Mouse (Mus musculus): ENCODE results near the gene Hnrnpf.
"Not testable (repeated sequence)": the region's sequence is repeated elsewhere in the genome, so short reads cannot be mapped to it uniquely, and the experiment has no call there.

Gene Hnrnpf

DNA sequence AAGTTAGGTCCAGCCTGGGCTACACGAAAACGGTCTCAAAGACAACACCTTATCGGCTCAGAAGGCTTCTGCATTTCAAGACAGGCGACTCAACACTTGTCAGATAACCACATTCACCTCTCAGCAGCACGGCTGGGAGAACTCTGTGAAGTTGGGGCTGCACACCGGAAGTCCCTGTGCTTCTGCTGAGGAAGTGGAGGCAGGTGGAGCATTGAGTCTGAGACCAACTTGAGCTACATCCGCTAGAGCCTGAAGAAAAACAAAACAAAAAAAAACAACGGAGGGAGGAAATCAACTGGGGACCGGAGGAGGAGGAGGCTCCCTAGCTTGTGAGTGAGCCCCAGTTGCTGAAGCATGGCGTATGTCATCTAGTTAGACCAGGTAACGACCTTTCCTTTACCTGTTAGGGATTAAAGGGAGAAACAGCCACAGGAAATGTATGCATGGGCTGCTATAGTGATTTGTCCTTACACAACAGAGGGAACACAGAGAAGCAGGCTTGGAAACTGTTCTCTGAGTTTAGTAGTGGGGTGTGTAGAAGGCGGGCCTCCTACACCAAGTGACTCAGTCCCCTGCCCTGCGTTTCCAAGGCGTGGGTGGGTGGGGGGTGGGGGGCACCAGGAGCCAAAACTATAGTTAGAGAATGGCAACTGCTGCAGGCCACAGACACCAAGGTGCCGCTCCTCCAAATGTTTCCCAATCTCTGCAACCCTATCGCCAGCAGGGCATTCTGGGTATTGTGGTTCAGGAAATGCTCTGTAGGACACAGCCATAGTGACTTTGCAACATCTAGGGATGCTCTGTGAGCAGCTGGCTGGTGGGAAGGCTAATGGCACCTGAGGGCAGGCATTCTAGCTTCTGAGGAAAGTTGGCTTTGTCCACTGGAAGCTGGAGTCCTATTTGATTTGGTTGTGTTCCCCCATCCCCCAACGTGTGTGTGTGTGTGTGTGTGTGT is at the start of gene Hnrnpf:
TSS of gene Hnrnpf (plus strand) at position 199 of the 955 bp plus-strand sequence.
- no peak for DNase-seq (ENCODE audit: low spot score)

DNA sequence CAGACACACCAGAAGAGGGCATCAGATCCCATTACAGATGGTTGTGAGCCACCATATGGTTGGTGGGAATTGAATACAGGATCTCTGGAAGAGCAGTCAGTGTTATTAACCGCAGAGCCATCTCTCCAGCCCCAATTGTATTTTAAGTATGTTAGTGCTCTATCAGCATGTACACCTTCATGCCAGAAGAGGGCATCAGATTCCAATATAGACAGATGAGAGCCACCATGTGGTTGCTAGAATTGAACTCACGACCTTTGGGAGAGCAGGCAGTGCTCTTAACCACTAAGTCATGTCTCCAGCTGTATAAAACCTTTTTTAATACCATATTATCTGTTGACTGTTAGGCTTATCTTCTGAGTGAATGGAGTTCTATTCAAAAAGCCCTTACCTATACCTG is 48.4 kb upstream of the Hnrnpf start:
- DNase-seq (ENCODE audit: low spot score), result no peak

DNA sequence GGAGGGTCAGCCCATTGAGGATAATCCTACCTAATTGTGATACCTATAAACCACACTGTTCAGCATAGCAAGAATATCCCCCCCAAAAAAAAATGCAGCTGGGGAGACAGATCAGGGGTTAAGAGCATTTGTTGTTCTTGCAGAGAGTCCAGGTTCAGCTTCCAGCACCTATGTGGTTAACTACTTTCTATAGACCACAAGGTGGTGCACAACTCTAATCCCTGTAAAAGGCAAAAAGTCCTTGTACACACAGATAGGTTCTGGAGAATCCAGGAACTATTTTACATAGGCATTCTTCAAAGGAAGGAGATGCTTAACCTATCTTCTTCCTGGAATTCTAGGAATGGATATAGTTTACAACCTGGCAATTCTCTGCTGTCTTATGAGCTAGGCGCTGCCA is 42.1 kb upstream of the Hnrnpf start:
- DNase-seq (ENCODE audit: low spot score), result no peak

DNA sequence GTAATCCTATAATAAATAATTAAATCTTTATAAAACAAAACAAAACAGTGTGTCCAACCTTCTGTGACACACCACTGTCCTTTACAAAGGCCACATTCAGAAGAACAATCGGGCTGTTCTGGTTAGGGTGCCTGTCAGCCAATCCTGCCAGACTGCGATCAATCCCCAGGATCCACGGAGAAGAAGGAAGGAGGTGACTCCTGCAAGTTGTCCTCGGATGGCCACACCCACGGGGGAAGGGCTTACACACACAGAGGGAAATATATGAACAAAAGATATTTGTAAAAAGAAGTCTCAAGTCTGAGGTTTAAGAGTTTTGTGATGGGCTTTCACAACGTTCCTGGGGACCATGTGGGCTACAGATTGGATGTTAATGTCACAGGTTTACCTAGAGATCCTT is 38.3 kb upstream of the Hnrnpf start, which contains the start of gene Zfp239:
TSS of gene Zfp239 (plus strand) at position 253 of the 400 bp plus-strand sequence.
- DNase-seq (ENCODE audit: low spot score), result no peak

DNA sequence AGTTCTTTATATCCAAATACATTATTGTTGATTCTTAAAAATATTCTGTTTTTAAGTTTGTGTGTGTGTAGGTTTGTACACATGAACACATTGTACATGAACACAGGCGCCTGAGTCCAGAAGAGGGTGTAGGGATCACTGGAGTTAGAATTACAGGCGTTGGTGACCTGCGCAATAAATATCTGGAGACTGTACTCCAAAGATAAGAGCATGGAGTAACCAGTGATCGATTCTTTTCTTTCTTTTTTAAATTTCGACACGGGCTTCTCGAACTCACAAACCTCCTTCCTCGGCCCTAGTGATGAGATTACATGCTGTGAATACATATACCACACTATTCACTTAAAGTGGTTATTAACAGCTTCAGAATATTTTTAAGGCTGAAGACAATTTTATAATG is 37.7 kb upstream of the Hnrnpf start:
- DNase-seq (ENCODE audit: low spot score), result no peak

DNA sequence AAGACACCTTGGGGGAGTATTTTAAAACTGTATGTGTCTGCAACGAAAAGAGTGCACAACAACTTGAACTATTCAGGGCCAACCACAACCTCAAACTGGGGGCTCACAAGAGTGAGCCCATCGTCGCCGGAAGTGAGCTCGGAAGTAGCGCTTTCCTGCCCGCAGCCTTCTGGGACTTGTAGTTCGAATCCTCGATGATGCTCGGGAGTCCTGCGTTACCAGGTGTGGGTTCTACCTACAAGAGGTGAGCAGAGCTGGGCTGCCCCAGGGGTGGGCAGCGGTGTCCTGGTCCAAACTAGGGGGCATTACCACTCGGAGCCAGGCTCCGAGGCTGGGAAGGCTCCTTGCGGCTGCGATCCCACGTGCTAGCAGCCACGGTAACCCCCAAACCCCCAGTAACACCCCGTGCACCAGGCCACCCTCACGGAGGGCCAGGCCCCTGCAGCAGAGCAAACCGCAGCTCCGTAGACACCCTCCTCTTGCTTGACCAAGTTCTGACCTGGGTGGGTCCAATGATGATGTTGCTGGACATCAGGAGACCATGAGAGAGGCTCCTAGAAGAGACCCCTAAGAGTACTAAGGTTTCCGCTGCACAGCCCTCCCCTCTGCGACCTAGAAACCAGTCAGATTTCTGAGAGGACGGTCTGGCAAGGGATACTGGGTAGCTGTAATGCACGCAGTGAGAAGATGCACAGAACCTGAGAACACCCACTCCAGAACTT is 37.1 kb upstream of the Hnrnpf start:
- DNase-seq (ENCODE audit: low spot score), result peak; percentile 42

DNA sequence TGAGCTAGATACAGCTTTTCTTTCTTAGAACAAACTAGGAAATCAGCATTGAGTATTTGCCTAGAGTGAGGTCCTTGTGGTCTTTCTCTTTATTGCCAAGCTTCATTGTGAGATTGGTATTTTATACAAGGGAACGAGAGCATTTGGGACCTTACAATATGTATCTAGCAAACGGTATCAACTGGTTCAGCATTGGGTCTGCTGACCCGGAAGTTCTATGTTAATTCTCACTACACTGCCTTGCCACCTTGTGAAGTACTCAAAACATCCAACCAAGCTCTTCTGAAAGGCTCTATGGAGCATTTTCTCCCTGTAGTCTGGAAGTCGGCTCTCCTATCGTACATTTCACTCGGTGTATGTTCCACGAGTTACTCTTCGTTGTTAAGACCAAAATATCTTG is 36.4 kb upstream of the Hnrnpf start:
- no peak for DNase-seq (ENCODE audit: low spot score)

DNA sequence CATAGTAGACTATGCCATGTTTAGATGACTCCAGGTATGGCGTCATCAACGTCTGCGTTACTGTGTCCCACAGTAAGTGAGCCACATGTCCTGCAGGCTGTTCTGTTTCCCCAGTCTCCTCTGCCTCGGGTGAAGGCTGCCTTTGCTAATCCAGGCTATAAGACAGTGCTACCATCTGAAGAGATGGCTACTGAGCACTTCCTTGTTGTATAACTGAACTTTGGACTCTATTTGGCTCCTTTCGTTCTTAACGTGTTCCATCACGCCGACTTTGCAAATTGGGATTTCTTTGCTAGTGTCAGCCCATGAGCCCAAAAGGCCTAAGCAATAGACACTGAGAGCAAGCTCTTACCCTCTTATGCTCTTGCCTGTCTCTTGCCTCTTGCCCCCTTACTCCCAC is 31.9 kb upstream of the Hnrnpf start:
- DNase-seq (ENCODE audit: low spot score), result no peak

DNA sequence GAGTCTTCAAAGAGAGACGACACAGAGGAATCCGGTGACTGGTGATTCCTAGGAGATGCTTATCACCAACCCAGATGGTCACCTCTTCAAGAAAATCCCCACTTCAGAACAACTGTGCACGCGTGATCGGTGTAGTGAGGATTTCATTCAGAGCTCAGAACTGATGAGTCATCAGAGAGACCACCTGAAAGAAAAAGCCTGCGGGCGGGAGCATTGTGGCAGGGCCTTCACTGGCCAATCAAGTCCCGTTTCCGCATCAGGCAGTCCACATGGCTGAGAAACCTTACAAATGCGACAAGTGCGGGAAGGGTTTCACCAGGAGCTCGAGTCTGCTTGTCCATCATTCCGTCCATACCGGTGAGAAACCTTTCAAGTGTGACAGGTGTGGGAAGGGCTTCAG is 29.1 kb upstream of the Hnrnpf start:
- DNase-seq (ENCODE audit: low spot score), result no peak

DNA sequence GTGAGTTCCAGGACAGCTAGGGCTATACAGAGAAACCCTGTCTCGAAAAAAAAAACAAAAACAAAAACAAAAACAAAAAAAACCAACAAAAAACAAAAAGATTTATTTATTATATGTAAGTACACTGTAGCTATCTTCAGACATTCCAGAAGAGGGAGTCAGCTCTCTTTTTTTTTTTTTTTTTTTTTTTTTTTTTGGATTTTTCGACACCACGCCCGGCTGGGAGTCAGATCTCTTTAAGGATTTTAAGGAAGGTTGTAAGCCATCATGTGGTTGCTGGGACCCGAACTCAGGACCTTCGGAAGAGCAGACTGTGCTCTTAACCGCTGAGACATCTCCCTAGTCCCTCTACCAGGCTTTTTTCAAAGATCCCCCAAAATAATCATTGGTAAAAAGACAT is 26.7 kb upstream of the Hnrnpf start:
- DNase-seq (ENCODE audit: low spot score), result not testable (repeated sequence)

DNA sequence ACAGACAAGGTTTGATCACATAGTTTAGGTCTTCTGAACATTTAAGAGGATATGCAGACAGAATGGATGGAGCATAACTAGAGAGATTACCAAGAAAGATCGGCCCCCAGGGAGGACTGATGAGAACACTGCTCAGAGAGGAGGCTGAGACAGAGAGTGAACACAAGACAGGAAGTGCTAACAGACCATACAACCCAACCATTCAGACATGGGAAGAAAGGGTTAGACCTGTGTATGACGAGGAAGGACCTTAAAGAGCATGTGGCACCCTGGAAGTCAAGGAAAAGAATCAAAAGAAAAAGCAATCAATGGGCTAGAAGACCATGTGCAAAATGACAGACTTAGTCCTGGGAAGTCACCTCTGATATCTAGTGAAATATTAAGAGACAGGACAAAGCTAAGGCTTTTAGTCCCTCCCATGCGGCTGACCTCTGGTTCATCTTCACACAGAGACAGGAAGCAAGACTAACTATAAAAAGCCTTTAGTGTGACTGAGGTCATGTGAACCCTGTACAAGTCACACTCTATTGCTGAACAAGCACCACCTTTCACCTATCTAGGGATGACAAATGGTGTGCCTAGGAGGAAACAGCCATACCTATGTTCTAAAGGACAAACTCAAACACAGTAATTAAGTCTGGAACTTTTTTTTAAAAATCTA is 25.4 kb upstream of the Hnrnpf start:
- DNase-seq (ENCODE audit: low spot score), result no peak

DNA sequence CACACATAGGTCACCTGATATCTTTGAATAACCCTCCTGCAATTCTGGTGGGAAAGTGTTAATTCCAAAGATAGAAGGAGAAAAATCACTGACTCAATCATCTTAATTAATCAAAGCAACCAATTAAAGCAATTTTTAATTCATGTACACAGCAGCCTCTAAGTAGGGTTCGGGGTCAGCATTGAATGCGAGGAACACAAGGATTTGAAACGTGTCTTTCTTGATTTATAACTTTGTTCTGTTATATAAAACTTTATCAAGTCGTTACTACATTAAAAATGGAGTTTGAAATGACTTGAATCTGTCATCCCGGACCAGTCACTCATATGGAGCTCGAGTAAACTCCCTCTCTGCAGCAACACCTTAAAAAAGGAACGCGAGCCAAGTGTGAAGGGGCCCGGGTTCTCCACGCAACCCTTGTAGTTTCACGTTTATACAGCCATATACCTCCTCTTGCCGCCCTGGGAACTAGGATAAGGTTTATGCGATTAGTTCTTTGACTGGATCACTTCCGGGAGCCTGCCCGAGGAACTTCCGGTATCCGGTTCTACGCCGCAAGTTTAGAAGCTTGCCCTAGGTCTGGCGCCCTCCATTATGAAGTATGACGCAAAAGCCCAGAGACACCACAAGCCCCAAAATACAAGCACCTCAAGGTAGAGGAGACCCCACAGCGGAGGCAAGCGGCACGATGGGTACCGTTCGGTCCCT is 21.3 kb upstream of the Hnrnpf start:
- DNase-seq (ENCODE audit: low spot score), result no peak

DNA sequence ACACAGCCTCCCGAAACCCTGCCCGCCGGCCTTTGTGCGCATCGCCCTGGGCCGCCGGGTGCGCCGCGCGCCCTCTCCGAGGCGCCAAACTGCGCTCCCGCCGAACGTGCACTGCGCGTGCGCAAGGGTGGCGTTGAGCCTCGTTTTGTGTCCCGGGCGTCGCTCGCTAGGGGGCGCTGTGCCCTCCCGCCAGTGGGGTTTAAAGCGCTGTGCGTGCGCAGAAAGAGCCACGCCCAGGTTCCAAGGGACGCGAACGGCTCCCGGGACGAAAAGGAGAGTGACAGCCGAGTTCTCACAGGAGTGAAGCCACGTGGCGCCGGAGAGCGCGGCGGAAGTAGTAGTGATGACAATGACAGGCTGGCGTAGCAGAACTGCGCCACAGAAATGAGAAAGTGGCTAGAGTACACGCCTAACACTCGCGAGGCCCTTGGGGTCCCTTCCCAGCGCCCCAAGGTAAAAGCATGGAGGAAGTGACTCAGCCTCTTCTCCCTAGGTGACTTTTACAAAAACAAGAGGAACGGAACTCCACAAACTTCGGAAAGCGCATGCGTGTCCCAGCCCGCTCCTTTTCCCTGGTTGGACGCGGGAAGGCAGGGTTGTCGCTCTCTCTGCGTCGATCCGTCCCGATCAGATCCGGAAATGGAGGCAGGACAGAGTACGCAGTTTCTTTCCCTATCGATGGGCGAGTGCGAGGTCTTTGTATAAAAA is 20.6 kb upstream of the Hnrnpf start:
- peak; percentile 100 for DNase-seq (ENCODE audit: low spot score)

DNA sequence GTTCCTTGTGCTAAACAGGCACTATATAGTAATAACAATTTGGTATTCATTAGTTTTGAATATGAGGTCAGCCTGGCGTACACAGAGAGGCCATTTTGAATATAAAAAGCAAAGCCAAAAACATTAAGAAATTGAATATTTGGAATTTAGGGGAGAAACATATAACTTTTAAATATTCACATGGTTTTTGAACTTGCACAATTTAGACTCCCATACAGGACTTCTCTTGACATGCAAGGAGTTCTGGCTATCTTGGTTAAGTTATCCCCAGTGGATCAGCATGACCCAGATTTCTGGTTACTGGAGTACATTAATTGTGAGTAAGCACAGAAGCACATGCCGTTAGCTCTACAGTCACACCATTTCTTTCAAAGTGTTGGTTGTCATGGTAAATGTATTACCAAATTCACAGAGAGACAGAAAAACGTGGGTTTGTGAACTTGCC is 19.7 kb upstream of the Hnrnpf start:
- DNase-seq (ENCODE audit: low spot score), result no peak

DNA sequence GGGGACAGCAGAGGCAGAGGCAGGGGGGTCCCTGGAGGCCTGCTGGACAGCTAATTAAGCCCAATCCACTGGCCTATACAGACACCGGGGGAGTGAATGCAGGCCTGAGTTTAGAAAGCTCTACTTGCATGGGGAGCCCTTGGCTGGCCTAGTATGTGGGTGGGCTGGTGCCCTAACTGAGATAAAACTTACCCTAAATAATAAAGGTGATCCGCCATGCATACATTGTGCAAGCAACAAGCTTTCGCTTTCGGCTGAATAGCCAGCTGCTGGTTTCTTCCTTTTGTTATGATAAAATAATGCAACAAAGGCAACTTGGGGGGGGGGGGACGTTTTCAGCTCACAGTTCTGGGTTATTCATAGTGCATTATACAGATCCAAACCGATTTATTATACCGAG is 18.9 kb upstream of the Hnrnpf start:
- no peak for DNase-seq (ENCODE audit: low spot score)

DNA sequence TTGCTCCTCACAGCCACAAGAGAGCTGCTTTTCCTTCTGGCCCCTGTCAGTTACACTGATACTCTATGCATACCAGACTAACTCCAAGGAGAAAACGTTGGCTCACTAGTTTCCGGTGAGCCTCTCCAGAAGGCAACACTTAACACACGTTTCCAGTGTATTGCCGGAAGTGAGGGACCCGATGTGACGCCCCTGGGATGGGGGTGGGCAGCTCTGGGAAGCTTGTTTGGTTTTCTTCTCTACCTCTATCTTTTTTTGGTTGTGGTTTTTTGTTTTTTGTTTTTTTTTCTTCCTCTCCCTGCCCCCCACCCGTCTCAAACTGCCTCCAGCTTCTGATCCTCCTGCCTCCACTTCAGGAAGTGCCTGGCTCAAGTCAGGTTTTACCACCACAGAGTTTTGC is 18.1 kb upstream of the Hnrnpf start:
- no peak for DNase-seq (ENCODE audit: low spot score)

DNA sequence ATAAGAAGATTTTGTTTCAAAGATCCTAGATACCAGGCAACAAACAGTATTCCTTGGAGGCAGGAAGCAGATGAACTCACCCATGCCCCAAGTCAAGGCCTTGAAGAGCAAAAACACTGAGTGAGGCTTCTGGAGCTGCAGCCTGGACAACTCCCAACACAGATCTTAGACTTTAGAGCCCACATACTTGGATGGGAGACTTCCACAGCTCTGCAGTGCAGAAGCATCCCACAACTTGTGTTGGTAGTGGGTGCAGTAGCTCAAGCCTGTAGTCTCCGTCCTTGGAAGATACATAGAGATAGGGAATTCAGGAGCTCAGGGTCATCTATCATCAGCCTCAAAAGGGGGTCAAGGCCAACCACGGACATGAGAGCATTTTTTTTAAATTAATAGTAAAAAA is 14.2 kb upstream of the Hnrnpf start:
- DNase-seq (ENCODE audit: low spot score), result peak; percentile 20

DNA sequence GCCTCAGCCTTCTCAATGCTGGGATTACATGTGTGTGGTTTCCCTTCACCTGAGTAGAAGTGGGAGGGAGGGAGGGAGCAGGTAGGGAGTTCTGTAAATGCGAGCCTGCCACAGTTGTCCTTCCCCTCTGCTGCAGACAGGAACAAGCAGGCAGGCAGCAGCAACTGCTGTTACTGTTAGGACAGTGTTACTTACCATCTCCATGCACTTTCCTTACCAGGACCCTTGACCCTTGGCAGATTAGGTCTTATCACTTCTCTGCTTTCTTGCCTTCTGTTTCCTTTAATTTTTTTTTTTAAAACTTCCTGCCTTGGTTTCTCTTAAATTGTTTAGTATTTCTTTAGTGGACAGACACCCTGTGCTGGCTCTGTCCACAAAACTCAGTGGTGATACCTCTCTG is 12.1 kb upstream of the Hnrnpf start:
- DNase-seq (ENCODE audit: low spot score), result no peak

DNA sequence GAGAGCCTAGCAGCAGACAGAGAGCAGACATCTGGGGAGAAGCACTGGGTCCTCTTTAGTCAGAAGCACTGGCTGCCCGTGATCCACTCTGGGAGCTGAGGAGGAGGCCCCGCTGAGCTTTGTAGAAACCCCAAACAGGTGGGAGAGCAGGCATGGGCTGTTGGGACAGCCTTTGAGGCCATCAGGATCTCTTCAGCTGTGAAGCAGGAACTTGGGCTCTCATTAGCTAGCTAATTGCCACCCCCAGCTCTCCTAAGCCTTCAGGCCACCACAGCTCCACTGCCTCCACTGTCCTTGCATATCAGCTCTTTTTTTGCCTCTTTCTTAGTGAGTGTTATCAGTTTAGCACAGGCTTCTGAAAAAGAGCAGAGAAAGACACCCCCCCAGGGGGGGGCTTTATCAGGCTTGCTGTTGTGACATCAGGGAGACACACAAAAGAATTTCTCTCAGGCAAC is 11.5 kb upstream of the Hnrnpf start:
- no peak for DNase-seq (ENCODE audit: low spot score)

DNA sequence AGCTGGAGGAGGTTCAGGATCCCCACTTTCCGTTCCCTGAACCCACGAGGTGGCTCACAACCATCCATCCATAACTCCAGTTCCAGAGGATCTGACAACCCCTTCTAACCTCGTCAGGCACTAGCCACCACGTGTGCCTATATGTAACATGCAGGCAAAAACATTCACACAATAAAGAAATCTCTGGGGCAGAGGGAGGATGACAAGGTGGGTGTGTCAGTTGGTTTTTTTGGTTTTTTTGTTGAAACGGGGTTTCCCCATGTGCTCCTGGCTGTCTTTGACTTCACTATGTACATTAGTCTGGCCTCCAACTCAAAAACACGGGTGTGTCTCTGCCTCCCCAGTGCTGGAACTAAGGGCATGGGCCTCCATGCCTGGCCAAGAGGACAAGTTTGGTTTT is 9.9 kb upstream of the Hnrnpf start:
- DNase-seq (ENCODE audit: low spot score), result no peak
